Comparison of ENCODE assay signal across 22 mouse cellular contexts in genomic region chr17:5595068-5595467, GRCm38 (mm10).
"Had no signal": no experiment of that assay in that cellular context is flagged by ENCODE, and none has a peak within 500 bp of the region (broad histone marks: within the 10 kb centered on the region; RNA-seq: fewer than 3 reads in every experiment).

No protein-coding gene starts in this region.

- ATAC-seq: hindbrain, postnatal 0 days; intestine, embryonic 16.5 days had no signal

- H3K9me3 ChIP-seq: heart, embryonic 10.5 days; heart, embryonic 12.5 days; hindbrain, embryonic 10.5 days; hindbrain, embryonic 13.5 days; hindbrain, embryonic 15.5 days; limb, embryonic 13.5 days; limb, embryonic 15.5 days had no signal

- H3K9ac ChIP-seq: heart, embryonic 12.5 days; hindbrain, embryonic 13.5 days; hindbrain, embryonic 15.5 days; limb, embryonic 13.5 days; limb, embryonic 15.5 days had no signal

- H3K4me3 ChIP-seq: gastrocnemius, adult 2 months; heart, embryonic 10.5 days; heart, embryonic 12.5 days; hindbrain, embryonic 10.5 days; hindbrain, embryonic 13.5 days; hindbrain, embryonic 15.5 days; limb, embryonic 13.5 days; limb, embryonic 15.5 days had no signal

- H3K27ac ChIP-seq: gastrocnemius, adult 2 months; hindbrain, embryonic 10.5 days; hindbrain, embryonic 13.5 days; hindbrain, embryonic 15.5 days; hindbrain, postnatal 0 days; limb, embryonic 13.5 days; limb, embryonic 15.5 days had no signal

- H3K4me1 ChIP-seq: hindbrain, embryonic 13.5 days had no signal

- H3K4me2 ChIP-seq: heart, embryonic 12.5 days; hindbrain, embryonic 13.5 days; hindbrain, embryonic 15.5 days; limb, embryonic 13.5 days; limb, embryonic 15.5 days had no signal

- H3K36me3 ChIP-seq: heart, embryonic 10.5 days; heart, embryonic 12.5 days; hindbrain, embryonic 10.5 days; hindbrain, embryonic 13.5 days; hindbrain, embryonic 15.5 days; limb, embryonic 13.5 days; limb, embryonic 15.5 days had no signal

- H3K27me3 ChIP-seq: heart, embryonic 12.5 days; hindbrain, embryonic 13.5 days; hindbrain, embryonic 15.5 days; limb, embryonic 13.5 days; limb, embryonic 15.5 days had no signal

- DNase-seq: gastrocnemius, adult 2 months; gastrocnemius, postnatal 10 days; gastrocnemius, postnatal 25 days; heart, adult 18-20 months; heart, postnatal 10 days; heart, postnatal 4 days; kidney, adult 11 months; kidney, adult 8-10 months; kidney, postnatal 10 days; kidney, postnatal 25 days; layer of hippocampus, adult 9-11 months; layer of hippocampus, postnatal 36 days; left cerebral cortex, postnatal 4 days had no signal
